Mouse (Mus musculus): Measurements from ENCODE around the gene Ncor2. TPM values are rescaled to one million over a fixed set of nuclear protein-coding genes. Genes with fewer than 3 reads are reported as not detected.
A peak's percentile ranks its signal among the peaks of the same experiment; 100 is the strongest.

Gene Ncor2
- polyA plus RNA-seq, 1 experiment from 2014 or later, result 36.5 TPM

DNA sequence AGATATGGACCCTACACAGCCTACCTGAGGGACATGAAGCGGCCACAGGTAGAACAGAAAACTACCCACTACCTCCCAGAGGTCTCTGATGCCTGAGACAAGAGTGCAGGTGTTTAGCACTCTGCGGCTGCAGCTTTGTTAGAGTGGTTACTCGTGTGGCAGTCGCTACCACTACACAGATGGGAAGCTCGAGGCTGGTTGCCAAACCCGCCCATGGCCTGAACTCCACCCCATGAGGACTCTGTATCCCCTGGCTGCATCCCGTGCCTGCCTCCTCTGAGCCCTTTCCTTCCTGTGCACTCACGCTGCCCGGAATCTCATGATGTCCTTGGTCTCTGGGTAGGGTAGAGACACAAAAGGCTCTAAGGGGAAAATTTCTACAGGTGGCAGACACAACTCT, 80.3 kb downstream of the Ncor2 start:
- no peak overlapping the region for H3K4me2 ChIP-seq
- H3K9me3 ChIP-seq (ENCODE audit: low read depth, low read length), result no peaks in the 10 kb centered on the region
- H3K4me1 ChIP-seq (ENCODE audit: insufficient read depth), result peaks cover 30% of the 10 kb centered on the region
- 89% methylated on average over 9 of the region's 9 CpGs for whole genome bisulfite sequencing
- H3K9ac ChIP-seq, result no peak overlapping the region
- ATAC-seq (ENCODE audit: insufficient read depth) (no peak), DNase-seq (no peak)
- no peak for TF ChIP-seq CTCF (IDR thresholded peaks at IDR 0.05; ENCODE audit: low read depth)
- H3K27ac ChIP-seq (ENCODE audit: low read depth), result no peak overlapping the region
- H3K36me3 ChIP-seq (ENCODE audit: insufficient read depth), result peaks cover 88% of the 10 kb centered on the region
- H3K27me3 ChIP-seq (ENCODE audit: insufficient read depth, low read length), result no peaks in the 10 kb centered on the region
- H3K4me3 ChIP-seq (ENCODE audit: low read depth, low read length), result no peak overlapping the region

DNA sequence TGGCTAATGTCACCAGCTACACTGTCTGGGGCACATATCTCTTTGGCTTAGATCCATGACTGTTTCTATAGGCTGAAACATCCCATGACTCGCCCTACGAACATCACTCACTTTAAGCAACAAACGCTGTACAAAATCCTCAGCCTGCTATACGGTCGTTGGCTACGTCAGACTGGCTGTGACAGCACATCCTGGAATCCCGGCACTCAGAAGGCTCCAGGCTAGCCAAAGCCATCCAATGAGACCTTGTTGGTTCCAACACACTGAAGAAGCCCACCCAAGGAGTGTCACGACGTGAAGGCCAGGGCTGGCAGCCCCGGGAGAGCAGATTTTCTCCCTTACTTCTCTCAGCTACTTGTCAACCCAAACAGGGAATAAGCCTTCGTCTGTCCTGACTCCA, 82.7 kb downstream of the Ncor2 start:
- H3K9me3 ChIP-seq (ENCODE audit: low read depth, low read length), result no peaks in the 10 kb centered on the region
- H3K27ac ChIP-seq (ENCODE audit: low read depth), result peak overlapping the region; percentile 69
- peaks cover 89% of the 10 kb centered on the region for H3K36me3 ChIP-seq (ENCODE audit: insufficient read depth)
- H3K4me3 ChIP-seq (ENCODE audit: low read depth, low read length), result no peak overlapping the region
- 46% methylated on average over 11 of the region's 11 CpGs for WGBS
- peak; percentile 76 for DNase-seq
- H3K4me2 ChIP-seq, result 0 out of 2 replicates have a peak overlapping the region, but pooled peaks have one; percentile 12
- no peak overlapping the region for H3K9ac ChIP-seq
- no peaks in the 10 kb centered on the region for H3K27me3 ChIP-seq (ENCODE audit: insufficient read depth, low read length)
- no peak for TF ChIP-seq CTCF (IDR thresholded peaks at IDR 0.05; ENCODE audit: low read depth)
- H3K4me1 ChIP-seq (ENCODE audit: insufficient read depth), result peaks cover 15% of the 10 kb centered on the region
- peak; percentile 55 for ATAC-seq (ENCODE audit: insufficient read depth)

DNA sequence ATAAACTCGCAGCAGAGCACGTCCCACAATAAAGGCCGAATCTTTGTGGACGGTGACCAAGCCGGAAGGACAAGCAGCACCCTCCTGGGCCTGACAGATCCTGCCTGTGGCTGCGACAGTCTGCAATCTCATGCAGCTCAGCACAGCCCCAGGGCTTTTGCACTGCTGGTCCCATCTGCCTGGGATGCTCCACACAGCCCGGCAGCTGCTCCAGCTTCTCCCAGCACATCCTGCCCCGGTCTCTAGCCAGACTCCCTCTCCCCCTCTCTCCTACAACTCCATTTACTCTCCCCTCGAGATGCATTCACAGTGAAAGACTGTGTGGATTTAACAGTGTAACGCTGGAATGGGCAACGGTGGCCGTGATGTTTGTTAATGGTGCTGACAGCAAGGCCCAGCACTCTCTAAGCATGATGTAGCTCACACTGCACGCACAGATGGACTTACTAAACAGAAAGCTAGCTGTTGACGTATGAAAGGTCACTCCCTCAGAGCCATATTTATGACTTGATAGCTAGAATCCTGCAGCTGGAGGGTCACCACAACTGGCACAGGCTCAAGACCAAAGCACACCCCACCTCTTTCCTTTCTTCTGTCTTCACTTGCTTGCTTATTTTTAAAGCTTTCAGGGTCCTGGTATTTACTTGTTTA, 83.4 kb downstream of the Ncor2 start:
- Histone ChIP-seq H3K4me3 (ENCODE audit: low read depth, low read length) (no peak overlapping the region), H3K4me2 (no peak overlapping the region), H3K9me3 (ENCODE audit: low read depth, low read length) (no peaks in the 10 kb centered on the region), H3K36me3 (ENCODE audit: insufficient read depth) (peaks cover 89% of the 10 kb centered on the region), H3K9ac (no peak overlapping the region), H3K27ac (ENCODE audit: low read depth) (peak overlapping the region; percentile 85), H3K4me1 (ENCODE audit: insufficient read depth) (peaks cover 15% of the 10 kb centered on the region), H3K27me3 (ENCODE audit: insufficient read depth, low read length) (no peaks in the 10 kb centered on the region)
- TF ChIP-seq CTCF (IDR thresholded peaks at IDR 0.05; ENCODE audit: low read depth), result no peak
- peak; percentile 93 for ATAC-seq (ENCODE audit: insufficient read depth)
- DNase-seq, result peak; percentile 93
- 48% methylated on average over 14 of the region's 14 CpGs for WGBS

DNA sequence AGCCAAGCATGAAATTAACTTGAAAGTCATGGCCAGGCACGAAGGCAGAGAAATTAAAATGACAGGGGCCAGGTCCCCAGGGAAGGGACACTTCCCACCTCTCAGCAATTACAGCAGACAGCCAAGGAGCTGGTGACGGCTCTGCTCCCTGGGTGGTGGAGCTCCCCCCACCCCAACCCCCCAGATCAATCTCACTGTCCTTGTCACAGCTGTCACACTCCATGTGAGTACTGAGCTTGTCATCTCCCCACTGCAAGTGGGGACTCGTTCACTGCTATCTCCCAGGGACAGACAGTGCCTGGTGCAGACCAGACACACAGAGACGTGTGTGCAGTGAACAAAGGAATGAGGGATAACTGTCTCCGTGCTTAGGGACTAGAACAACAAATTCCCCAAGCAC, 85.2 kb downstream of the Ncor2 start:
- ATAC-seq (ENCODE audit: insufficient read depth) (no peak), DNase-seq (no peak)
- no peaks in the 10 kb centered on the region for H3K27me3 ChIP-seq (ENCODE audit: insufficient read depth, low read length)
- H3K4me1 ChIP-seq (ENCODE audit: insufficient read depth), result peaks cover 15% of the 10 kb centered on the region
- H3K27ac ChIP-seq (ENCODE audit: low read depth), result no peak overlapping the region
- H3K9ac ChIP-seq, result no peak overlapping the region
- H3K4me2 ChIP-seq, result no peak overlapping the region
- no peak overlapping the region for H3K4me3 ChIP-seq (ENCODE audit: low read depth, low read length)
- peaks cover 90% of the 10 kb centered on the region for H3K36me3 ChIP-seq (ENCODE audit: insufficient read depth)
- TF ChIP-seq CTCF (IDR thresholded peaks at IDR 0.05; ENCODE audit: low read depth), result no peak
- WGBS, result 48% methylated on average over 5 of the region's 5 CpGs
- peaks cover 4% of the 10 kb centered on the region; the same call in 1 of the 2 replicates for H3K9me3 ChIP-seq (ENCODE audit: low read depth, low read length)

DNA sequence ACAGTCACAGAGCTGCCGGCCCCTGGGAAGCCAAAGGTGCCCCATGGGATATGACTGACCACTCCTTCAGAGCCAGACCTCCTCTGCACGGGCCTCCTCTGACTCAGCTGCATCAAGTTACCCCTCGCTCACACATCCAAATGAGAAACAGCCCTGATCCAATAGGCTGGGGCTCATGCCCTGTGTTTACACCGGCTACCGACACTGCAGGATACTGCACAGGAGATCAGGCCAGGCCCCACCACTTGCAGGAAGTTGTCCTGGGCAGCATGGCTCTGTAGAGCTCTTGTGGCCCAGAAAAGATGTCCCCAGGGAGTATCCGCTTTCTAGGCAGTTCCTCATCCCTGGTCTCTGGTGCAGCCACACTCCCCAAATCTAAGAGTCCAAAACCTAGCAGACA, 90.9 kb downstream of the Ncor2 start:
- Histone ChIP-seq H3K27ac (ENCODE audit: low read depth) (no peak overlapping the region), H3K4me2 (no peak overlapping the region), H3K9ac (no peak overlapping the region), H3K4me1 (ENCODE audit: insufficient read depth) (no peaks in the 10 kb centered on the region), H3K27me3 (ENCODE audit: insufficient read depth, low read length) (no peaks in the 10 kb centered on the region), H3K9me3 (ENCODE audit: low read depth, low read length) (peaks cover 4% of the 10 kb centered on the region; the same call in 1 of the 2 replicates), H3K36me3 (ENCODE audit: insufficient read depth) (peaks cover 98% of the 10 kb centered on the region), H3K4me3 (ENCODE audit: low read depth, low read length) (no peak overlapping the region)
- TF ChIP-seq CTCF (IDR thresholded peaks at IDR 0.05; ENCODE audit: low read depth), result no peak
- WGBS, result 83% methylated on average over 6 of the region's 6 CpGs
- ATAC-seq (ENCODE audit: insufficient read depth) (no peak), DNase-seq (no peak)

DNA sequence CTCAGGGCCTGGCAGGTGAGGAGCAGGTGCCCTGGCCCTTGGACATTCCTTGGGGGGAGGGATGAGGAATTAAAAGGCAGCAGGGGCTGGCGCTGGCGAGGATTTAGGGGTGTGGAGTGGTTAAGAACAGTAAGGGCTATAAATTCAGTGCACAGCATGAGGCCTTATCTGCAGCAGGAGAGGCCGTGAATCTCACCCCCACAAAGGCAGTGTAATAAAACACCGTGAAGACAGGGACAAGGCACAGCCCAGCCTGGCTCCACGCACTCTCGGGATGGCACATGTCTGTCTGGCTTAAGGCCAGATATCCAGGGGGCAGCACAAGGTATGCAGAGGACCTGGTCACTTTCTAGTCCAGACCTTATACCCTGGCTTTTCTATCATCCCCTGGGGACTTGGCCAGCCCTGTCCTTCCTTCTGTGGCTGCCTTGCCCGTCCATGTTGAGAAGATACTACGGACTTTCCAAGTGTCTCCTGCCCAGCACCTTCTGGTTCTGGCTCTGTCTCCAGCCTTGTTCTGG, 93.9 kb downstream of the Ncor2 start:
- DNase-seq (no peak), ATAC-seq (ENCODE audit: insufficient read depth) (no peak)
- WGBS, result 77% methylated on average over 8 of the region's 8 CpGs
- Histone ChIP-seq H3K4me2 (no peak overlapping the region), H3K27ac (ENCODE audit: low read depth) (no peak overlapping the region), H3K36me3 (ENCODE audit: insufficient read depth) (peaks cover 98% of the 10 kb centered on the region), H3K9me3 (ENCODE audit: low read depth, low read length) (peaks cover 4% of the 10 kb centered on the region; the same call in 1 of the 2 replicates), H3K4me3 (ENCODE audit: low read depth, low read length) (no peak overlapping the region), H3K4me1 (ENCODE audit: insufficient read depth) (peaks cover 11% of the 10 kb centered on the region), H3K27me3 (ENCODE audit: insufficient read depth, low read length) (no peaks in the 10 kb centered on the region), H3K9ac (no peak overlapping the region)
- TF ChIP-seq CTCF (IDR thresholded peaks at IDR 0.05; ENCODE audit: low read depth), result no peak

DNA sequence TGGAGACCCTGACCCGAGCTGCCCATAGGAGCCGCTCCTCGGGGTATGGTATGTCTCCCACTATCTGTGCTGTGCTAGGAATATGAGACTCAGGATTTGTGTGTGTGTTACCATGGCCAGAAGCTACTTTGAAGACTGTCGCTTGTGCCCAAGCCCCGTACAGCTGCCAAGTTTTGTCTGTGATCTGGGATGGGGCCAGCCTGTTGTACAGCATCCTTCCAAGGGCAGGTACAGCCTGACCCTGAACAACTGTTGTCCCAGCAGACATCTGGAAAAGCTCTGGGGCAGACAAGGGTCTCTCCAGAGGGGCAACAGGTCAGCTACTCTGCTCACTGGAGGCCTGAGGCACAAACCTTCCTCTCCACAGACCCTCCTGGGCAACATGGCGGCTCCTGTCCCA, 95.3 kb downstream of the Ncor2 start:
- 90% methylated on average over 6 of the region's 6 CpGs for WGBS
- Histone ChIP-seq H3K27me3 (ENCODE audit: insufficient read depth, low read length) (no peaks in the 10 kb centered on the region), H3K27ac (ENCODE audit: low read depth) (no peak overlapping the region), H3K4me3 (ENCODE audit: low read depth, low read length) (no peak overlapping the region), H3K9ac (no peak overlapping the region), H3K4me1 (ENCODE audit: insufficient read depth) (peaks cover 11% of the 10 kb centered on the region), H3K4me2 (no peak overlapping the region), H3K9me3 (ENCODE audit: low read depth, low read length) (no peaks in the 10 kb centered on the region), H3K36me3 (ENCODE audit: insufficient read depth) (peaks cover 97% of the 10 kb centered on the region)
- DNase-seq, result no peak
- no peak for ATAC-seq (ENCODE audit: insufficient read depth)
- TF ChIP-seq CTCF (IDR thresholded peaks at IDR 0.05; ENCODE audit: low read depth), result no peak

All from lung, embryonic 14.5 days (tissue).